Comparison of ENCODE assay signal across 9 mouse cellular contexts in genomic region chr6:72454072-72454746, GRCm38 (mm10). TPM values are rescaled to one million over a fixed set of nuclear protein-coding genes. Genes with fewer than 3 reads are reported as not detected.
DNase-seq lines count a peak whose midpoint lies in the region; ATAC-seq lines count a peak whose summit lies in the region.
"Had no signal": no experiment of that assay in that cellular context is flagged by ENCODE, and none has a peak within 500 bp of the region (broad histone marks: within the 10 kb centered on the region; RNA-seq: fewer than 3 reads in every experiment).

No protein-coding gene starts in this region.

- H3K9ac ChIP-seq in heart, embryonic 15.5 days = no peak overlapping the region

- H3K4me2 ChIP-seq in heart, embryonic 15.5 days = no peak overlapping the region

- no peak overlapping the region for H3K4me3 ChIP-seq in heart, embryonic 15.5 days
- H3K4me3 ChIP-seq: erythroblast, embryonic 14.5 days had no signal

- peak overlapping the region; percentile 51 for H3K27ac ChIP-seq in heart, embryonic 15.5 days

- intact Hi-C loops in gastrocnemius, postnatal 36 days (cut with DNase I) = no loop called here

- DNase-seq in gastrocnemius, adult 18-20 months (ENCODE audit: low spot score) = peak; percentile 63
- DNase-seq in gastrocnemius, postnatal 36 days = no peak
- peak; percentile 49 for DNase-seq in brain, adult 2 months (ENCODE audit: low read depth, low spot score)
- DNase-seq in lung, postnatal 36 days = peak; percentile 63
- no peak for DNase-seq in yolk sac, embryonic 10.5 days (ENCODE audit: low spot score)
- no peak for DNase-seq in urinary bladder, postnatal 10 days (ENCODE audit: low spot score)
- DNase-seq in adrenal gland, postnatal 36 days = no peak

- H3K27me3 ChIP-seq in heart, embryonic 15.5 days = no peaks in the 10 kb centered on the region

- H3K36me3 ChIP-seq in heart, embryonic 15.5 days = no peaks in the 10 kb centered on the region

- 41% methylated on average over 7 of the region's 7 CpGs for WGBS in heart, embryonic 15.5 days

- 0 out of 2 replicates have a peak, but pooled peaks have one; percentile 22 for ATAC-seq in heart, embryonic 15.5 days (replicated peaks; ENCODE audit: insufficient number of reproducible peaks, insufficient read depth, low FRiP score, low read depth)

- peaks cover 11% of the 10 kb centered on the region for H3K4me1 ChIP-seq in heart, embryonic 15.5 days (replicated peaks)

- no peaks in the 10 kb centered on the region for H3K9me3 ChIP-seq in heart, embryonic 15.5 days (replicated peaks)

RNA-seq across cellular contexts. Expression of gene Mat2a, which starts 14.9 kb away (rescaled TPM):
- 10 to 100 TPM; 97.2 to 98.0 TPM for total RNA-seq in gastrocnemius, adult 18-20 months (2021)
- 100 to 1,000 TPM; 128 to 141 TPM for total RNA-seq in gastrocnemius, postnatal 36 days (2021)
- polyA plus RNA-seq in heart, embryonic 15.5 days (2015; fragmentation: Nextera tagmentation; extraction: Ambion mirVana) = 247 and 267 TPM in 2 replicates
- 100 to 1,000 TPM; 227 to 350 TPM for total RNA-seq in adrenal gland, postnatal 36 days (2021)

RNA-seq across cellular contexts. Expression of gene Ggcx, which starts 40.1 kb away (rescaled TPM):
- 10 to 100 TPM; 12.2 to 12.7 TPM for total RNA-seq in gastrocnemius, adult 18-20 months (2021)
- total RNA-seq in gastrocnemius, postnatal 36 days (2021) = 10 to 100 TPM; 12.6 to 13.4 TPM
- 27.7 and 32.1 TPM in 2 replicates for polyA plus RNA-seq in heart, embryonic 15.5 days (2015; fragmentation: Nextera tagmentation; extraction: Ambion mirVana)
- 10 to 100 TPM; 49.4 to 69.6 TPM for total RNA-seq in adrenal gland, postnatal 36 days (2021)

Comparison
In these comparisons a context has a peak if more than half of its experiments do, and no peak if none do; other contexts are left out.
1. DNase-seq: peak in gastrocnemius, adult 18-20 months (single experiment), brain, adult 2 months (single experiment) and lung, postnatal 36 days (single experiment); none in gastrocnemius, postnatal 36 days (0 of 2), yolk sac, embryonic 10.5 days (single experiment), urinary bladder, postnatal 10 days (single experiment) and adrenal gland, postnatal 36 days (0 of 2).